Mouse (Mus musculus) stomach, embryonic 16.5 days (tissue): Measurements from ENCODE around the gene Cxcr1. TPM values are rescaled to one million over a fixed set of nuclear protein-coding genes. Genes with fewer than 3 reads are reported as not detected.
A peak's percentile ranks its signal among the peaks of the same experiment; 100 is the strongest.
"Not testable (repeated sequence)": the region's sequence is repeated elsewhere in the genome, so short reads cannot be mapped to it uniquely, and the experiment has no call there.

Source experiments
- ATAC-seq: fragments of 200-750 bp; cut with Nextera tagmentation; 2 replicates; pipeline ENCODE4 v1.8.0; 2017; ENCODE audit warnings: moderate number of reproducible peaks, moderate TSS enrichment; ENCODE audit not compliant: insufficient read depth, low FRiP score
- H3K27ac ChIP-seq: fragments of 300-500 bp; sonication (generic); 2 replicates; pipeline ENCODE4 v1.5.1; 2014; ENCODE audit warnings: low read length
- H3K27me3 ChIP-seq: fragments of 300-500 bp; sonication (generic); 2 replicates; pipeline ENCODE4 v1.6.1; 2014; ENCODE audit warnings: low read length, control low read depth, mixed read lengths; ENCODE audit not compliant: control insufficient read depth, insufficient read depth
- H3K36me3 ChIP-seq: fragments of 300-500 bp; sonication (generic); 2 replicates; pipeline ENCODE4 v1.6.1; 2014; ENCODE audit warnings: low read length; ENCODE audit not compliant: control insufficient read depth, insufficient read depth
- H3K4me1 ChIP-seq: fragments of 300-500 bp; sonication (generic); 2 replicates; pipeline ENCODE4 v1.6.1; 2014; ENCODE audit warnings: low read length, control low read depth, mixed read lengths; ENCODE audit not compliant: control insufficient read depth, insufficient read depth
- H3K4me2 ChIP-seq: fragments of 300-500 bp; sonication (generic); 2 replicates; pipeline ENCODE4 v1.6.1; 2014; ENCODE audit warnings: low read depth, low read length, mixed read lengths
- H3K4me3 ChIP-seq: fragments of 300-500 bp; sonication (generic); replicated peaks from 2 replicates; pipeline ENCODE4 v1.5.1; 2014; ENCODE audit warnings: mild to moderate bottlenecking, low read length
- H3K9ac ChIP-seq: fragments of 300-500 bp; sonication (generic); 2 replicates; pipeline ENCODE4 v1.6.1; 2014; ENCODE audit warnings: low read length
- H3K9me3 ChIP-seq: fragments of 300-500 bp; sonication (generic); replicated peaks from 2 replicates; pipeline ENCODE4 v1.6.1; 2016; ENCODE audit warnings: low read length, control low read depth; ENCODE audit not compliant: control insufficient read depth
- WGBS: fragments of 180-500 bp; shearing (Covaris S2); extraction: QIAGEN DNeasy Blood & Tissue Kit; methylation state at CpG from one replicate; pipeline ENCODE4 v1.1.7; 2014; 5-methylcytosine and 5-hydroxymethylcytosine counted together
- polyA plus RNA-seq: library from polyadenylated mRNA; unstranded; fragments of >200 nt; fragmentation: Nextera tagmentation; extraction: Ambion mirVana; gene quantifications from 2 replicates; pipeline ENCODE4 v1.2.1, GENCODE M21; 2015

The Cxcr1 gene
- polyA plus RNA-seq, 1 experiment from 2014 or later, result not detected

DNA sequence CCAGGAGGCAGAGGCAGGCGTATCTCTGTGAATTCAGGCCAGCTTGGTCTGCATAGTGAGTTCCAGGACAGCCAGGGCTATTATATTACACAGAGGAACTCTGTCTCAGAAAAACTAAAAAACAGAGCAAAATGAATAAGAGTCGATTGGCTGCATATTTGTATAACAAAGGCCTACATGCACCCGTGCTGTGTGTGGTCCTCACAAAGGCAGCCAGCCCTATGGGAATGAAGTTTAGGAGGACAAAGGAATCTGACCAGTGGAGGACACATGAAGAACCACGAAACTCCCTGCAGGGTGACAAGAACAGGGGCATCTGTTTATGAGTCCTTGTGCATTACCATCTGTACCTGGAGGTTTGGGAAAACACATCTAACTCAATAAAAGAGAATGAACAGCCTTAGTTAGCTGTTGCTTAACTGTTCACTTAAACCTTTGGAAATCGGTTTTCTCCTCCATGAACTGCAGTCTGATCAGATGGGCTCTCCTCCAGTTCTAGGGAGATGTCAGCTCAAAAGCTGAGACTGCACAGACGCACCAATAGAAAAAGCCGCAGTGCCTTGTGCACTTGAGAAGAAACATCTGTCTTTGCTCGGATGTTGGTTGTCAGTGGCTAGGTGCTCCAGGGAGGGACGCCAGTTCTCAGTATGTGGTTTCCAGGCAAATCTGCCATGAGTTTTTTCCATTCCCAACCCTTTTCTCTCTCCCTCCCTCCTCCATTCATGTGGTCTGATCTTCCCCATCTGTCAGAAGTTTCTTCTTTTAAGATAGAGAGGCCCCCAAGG is 14.6 kb downstream of the Cxcr1 start:
- no peaks in the 10 kb centered on the region for H3K9me3 ChIP-seq
- H3K36me3 ChIP-seq, result no peaks in the 10 kb centered on the region
- no peak overlapping the region for H3K9ac ChIP-seq
- H3K4me3 ChIP-seq, result no peak overlapping the region
- no peaks in the 10 kb centered on the region for H3K27me3 ChIP-seq
- no peak overlapping the region for H3K4me2 ChIP-seq
- H3K4me1 ChIP-seq, result no peaks in the 10 kb centered on the region; the same call in 1 of the 2 replicates
- peak; percentile 86 for ATAC-seq
- peak overlapping the region; percentile 61; the same call in 1 of the 2 replicates for H3K27ac ChIP-seq
- WGBS, result 37% methylated on average over 9 of the region's 9 CpGs

DNA sequence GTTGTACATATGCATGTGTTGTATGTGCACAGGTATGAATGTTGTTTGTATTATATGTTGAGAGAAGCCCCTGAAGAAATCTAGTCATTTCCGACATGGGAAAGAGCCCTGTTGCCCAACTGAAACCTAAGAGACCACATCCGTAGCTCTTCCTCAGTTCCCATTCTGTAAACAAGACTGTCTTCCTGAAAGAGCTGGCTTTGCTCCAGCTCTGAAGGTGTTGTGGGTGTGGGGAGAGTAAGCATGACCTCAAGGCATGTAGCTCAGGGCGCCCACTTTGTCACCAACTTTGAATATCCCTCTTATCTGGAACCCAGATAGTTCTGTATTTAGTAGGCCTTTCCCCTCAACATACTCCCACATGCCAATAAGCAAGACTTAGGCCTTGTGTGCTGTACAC is 15.8 kb downstream of the Cxcr1 start:
- H3K36me3 ChIP-seq, result no peaks in the 10 kb centered on the region
- no peak overlapping the region for H3K27ac ChIP-seq
- 80% methylated on average over 3 of the region's 3 CpGs for WGBS
- no peak overlapping the region for H3K9ac ChIP-seq
- no peaks in the 10 kb centered on the region; the same call in 1 of the 2 replicates for H3K4me1 ChIP-seq
- no peak overlapping the region for H3K4me2 ChIP-seq
- no peak overlapping the region for H3K4me3 ChIP-seq
- no peak for ATAC-seq
- H3K27me3 ChIP-seq, result no peaks in the 10 kb centered on the region
- H3K9me3 ChIP-seq, result no peaks in the 10 kb centered on the region

DNA sequence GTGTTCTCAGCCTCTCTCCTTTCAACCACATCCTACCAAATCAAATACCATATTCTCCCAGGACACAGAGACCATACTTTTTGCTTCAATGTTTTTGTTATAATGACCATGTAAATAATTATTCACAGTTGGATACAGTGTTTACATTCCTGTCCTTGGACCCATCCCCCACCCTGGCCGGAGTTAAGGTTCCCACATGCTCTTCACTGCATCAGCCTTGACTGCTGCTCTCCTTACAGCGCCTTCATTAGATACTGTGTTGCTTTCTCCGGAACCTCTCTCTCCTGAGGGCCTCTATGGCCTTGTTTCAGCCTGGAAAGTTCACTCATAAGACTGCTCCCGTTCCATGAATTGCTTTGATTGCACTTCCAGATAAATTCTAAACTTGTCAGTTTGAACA is 18.7 kb downstream of the Cxcr1 start:
- Histone ChIP-seq H3K4me2 (no peak overlapping the region), H3K27ac (no peak overlapping the region), H3K4me3 (no peak overlapping the region), H3K4me1 (no peaks in the 10 kb centered on the region), H3K9me3 (no peaks in the 10 kb centered on the region), H3K36me3 (no peaks in the 10 kb centered on the region), H3K9ac (no peak overlapping the region), H3K27me3 (no peaks in the 10 kb centered on the region)
- peak; percentile 49; the same call in 1 of the 2 replicates for ATAC-seq
- 52% methylated on average over 4 of the region's 4 CpGs for WGBS

DNA sequence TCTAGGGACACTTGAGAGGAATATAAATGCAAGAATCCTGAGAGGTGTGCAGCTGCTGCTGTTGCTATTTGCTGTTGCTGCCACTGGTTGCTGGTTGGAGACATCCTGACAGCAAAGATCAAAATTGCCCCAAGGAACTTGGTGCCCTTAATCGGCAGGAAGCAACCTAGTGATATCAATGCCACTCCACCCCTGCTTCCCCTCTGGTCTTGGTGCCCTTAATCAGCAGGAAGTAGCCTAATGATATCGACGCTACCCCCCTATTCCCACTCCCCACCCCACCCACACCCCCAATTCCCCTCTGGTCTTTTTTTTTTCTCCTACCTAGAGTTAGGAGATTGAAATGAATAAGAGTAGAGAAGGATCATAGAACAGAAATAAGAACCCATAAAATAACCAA is 21.7 kb downstream of the Cxcr1 start:
- no peaks in the 10 kb centered on the region for H3K27me3 ChIP-seq
- H3K9ac ChIP-seq, result no peak overlapping the region
- no peak for ATAC-seq
- no peaks in the 10 kb centered on the region for H3K9me3 ChIP-seq
- WGBS, result 71% methylated on average over 3 of the region's 3 CpGs
- no peaks in the 10 kb centered on the region for H3K36me3 ChIP-seq
- no peak overlapping the region for H3K4me3 ChIP-seq
- H3K4me1 ChIP-seq, result no peaks in the 10 kb centered on the region
- H3K4me2 ChIP-seq, result no peak overlapping the region
- no peak overlapping the region for H3K27ac ChIP-seq

DNA sequence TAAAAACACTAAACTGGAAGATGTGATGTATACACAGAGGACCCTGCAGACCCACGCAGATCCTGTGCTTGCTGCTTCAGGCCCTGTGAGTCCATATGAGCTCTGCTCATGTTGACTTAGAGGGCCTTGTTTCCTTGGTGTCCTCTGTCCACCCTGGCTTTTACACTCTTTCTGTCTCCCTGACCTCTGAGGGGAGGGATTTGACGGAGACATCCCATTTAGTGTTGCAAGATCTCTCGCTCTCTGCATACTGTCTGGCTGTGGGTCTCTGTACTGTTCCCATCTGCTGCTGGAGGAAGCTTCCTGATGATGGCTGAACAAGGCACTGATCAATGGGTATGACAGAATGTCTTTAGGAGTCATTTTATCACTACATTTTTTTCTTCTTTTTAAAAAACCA is 24.7 kb downstream of the Cxcr1 start:
- 78% methylated on average over 3 of the region's 3 CpGs for WGBS
- no peaks in the 10 kb centered on the region for H3K27me3 ChIP-seq
- no peak overlapping the region for H3K27ac ChIP-seq
- H3K9me3 ChIP-seq, result no peaks in the 10 kb centered on the region
- no peak overlapping the region for H3K4me3 ChIP-seq
- H3K4me2 ChIP-seq, result no peak overlapping the region
- no peaks in the 10 kb centered on the region for H3K36me3 ChIP-seq
- no peak overlapping the region for H3K9ac ChIP-seq
- H3K4me1 ChIP-seq, result no peaks in the 10 kb centered on the region
- ATAC-seq, result no peak

DNA sequence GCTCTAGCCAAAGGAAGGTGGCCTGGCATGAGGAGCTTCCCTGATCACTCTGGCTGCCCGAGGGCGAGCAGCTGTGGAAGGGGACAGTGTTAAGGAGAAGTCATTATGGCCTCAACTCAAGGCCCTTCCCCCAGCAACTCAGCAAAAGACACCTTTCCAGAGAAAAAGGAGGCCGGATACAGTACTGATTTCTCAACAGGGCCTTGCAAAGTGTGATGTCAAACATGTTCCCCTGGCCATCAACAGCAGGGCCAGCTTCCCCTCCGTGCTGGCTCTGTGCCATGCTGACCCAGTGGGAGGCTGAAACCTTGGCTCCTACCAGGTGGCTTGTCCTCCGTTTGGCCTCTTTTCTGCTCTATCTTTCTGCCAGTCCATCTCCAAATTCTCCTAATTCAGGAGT is 27.3 kb downstream of the Cxcr1 start:
- no peak for ATAC-seq
- Histone ChIP-seq H3K9ac (no peak overlapping the region), H3K27me3 (no peaks in the 10 kb centered on the region), H3K4me2 (no peak overlapping the region), H3K4me1 (no peaks in the 10 kb centered on the region), H3K36me3 (no peaks in the 10 kb centered on the region), H3K4me3 (no peak overlapping the region), H3K27ac (no peak overlapping the region), H3K9me3 (no peaks in the 10 kb centered on the region)
- WGBS, result 79% methylated on average over 5 of the region's 5 CpGs

DNA sequence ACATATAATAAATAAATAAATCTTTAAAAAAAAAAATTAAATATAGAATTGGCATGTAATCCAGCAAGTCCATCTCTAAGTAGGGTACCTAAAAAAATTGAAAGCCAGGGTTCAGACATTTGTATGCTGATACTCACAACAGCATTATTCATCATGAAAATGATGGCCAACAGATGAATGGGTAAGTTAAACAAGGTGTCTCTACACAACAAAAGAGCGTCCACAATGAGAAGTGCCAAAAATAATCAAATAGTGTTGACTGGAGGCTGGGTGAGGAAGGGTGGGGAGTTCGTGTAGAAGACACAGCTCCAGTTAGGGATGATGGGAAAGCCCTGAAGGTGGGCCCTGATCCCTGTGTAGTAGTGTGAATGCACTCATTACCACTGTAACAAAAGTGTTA is 34.4 kb downstream of the Cxcr1 start:
- WGBS, result 52% methylated on average over 2 of the region's 2 CpGs
- Histone ChIP-seq H3K4me3 (no peak overlapping the region), H3K27me3 (no peaks in the 10 kb centered on the region), H3K4me1 (no peaks in the 10 kb centered on the region), H3K4me2 (no peak overlapping the region), H3K27ac (no peak overlapping the region), H3K9ac (no peak overlapping the region), H3K9me3 (no peaks in the 10 kb centered on the region), H3K36me3 (no peaks in the 10 kb centered on the region)
- ATAC-seq, result no peak

DNA sequence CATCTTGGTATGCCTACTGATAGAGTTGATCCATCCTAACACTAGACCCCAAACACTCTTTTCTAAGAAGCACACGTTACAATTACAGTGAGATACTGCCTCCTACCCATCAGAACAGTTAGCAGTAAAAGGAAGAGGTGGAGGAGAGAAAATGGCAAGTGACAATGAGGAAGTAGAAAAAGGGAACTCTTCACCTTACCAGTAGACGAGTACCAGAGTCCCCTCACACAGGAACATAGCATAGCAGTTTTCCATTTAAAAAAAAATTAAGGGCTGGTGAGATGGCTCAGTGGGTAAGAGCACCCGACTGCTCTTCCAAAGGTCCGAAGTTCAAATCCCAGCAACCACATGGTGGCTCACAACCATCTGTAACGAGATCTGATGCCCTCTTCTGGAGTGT is 34.8 kb downstream of the Cxcr1 start:
- H3K27ac ChIP-seq, H3K4me2 ChIP-seq, H3K36me3 ChIP-seq, H3K9ac ChIP-seq, H3K4me3 ChIP-seq, H3K9me3 ChIP-seq, H3K4me1 ChIP-seq, ATAC-seq, H3K27me3 ChIP-seq: not testable (repeated sequence)
- 74% methylated on average over 4 of the region's 5 CpGs for WGBS

DNA sequence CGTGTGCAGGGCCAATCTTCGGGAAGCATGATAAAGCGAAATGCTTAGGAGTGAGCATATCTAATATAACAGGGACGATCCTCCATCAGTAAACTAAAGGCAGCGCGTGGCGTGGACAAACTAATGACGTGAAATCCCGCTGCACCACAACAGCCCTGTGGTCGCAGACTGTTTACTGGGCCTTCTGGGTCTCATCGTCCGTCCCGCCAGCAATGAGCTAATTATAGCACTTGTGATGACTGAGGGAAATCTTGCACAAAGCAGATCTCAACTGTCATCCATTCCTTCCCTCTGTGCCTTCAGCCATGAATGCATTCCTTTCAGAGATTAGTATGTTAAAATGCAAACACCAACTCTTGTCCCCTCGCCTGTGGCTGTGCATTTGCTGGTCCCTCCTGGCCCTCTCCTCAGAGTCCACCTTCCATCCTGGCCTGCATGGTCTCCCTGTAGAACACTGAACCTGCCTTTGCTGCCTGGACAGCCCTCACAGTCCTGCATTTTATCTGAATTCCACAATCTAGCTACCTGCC is 38.0 kb downstream of the Cxcr1 start:
- no peaks in the 10 kb centered on the region for H3K36me3 ChIP-seq
- no peak for ATAC-seq
- H3K9ac ChIP-seq, result no peak overlapping the region
- 63% methylated on average over 14 of the region's 14 CpGs for WGBS
- no peak overlapping the region for H3K4me3 ChIP-seq
- H3K4me1 ChIP-seq, result no peaks in the 10 kb centered on the region
- H3K27ac ChIP-seq, result no peak overlapping the region
- H3K4me2 ChIP-seq, result no peak overlapping the region
- no peaks in the 10 kb centered on the region for H3K9me3 ChIP-seq
- H3K27me3 ChIP-seq, result no peaks in the 10 kb centered on the region
